Mouse (Mus musculus): ENCODE measurements around the gene Tmem127.

DNA sequence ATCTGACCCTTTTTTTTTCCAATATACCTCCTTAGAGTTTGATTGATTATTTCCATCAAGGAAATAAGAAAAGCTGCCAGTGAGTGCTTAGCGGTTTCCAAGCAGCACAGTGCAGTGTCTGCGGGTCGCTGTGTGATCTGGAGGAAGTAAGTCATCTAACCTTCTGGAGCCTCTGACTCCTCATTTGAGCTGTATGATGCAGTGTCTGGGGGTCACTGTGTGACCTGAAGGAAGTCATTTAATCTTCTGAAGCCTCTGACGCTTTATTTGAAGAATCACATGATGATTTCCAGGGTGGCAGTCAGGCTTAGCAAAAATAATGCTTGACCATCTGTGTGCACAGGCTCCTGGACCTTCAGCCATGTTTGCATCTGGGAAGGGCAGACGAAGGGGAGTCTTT, 5.1 kb downstream of the Tmem127 start:
- no peak for TF ChIP-seq CTCF (IDR thresholded peaks at IDR 0.05; ENCODE audit: low read depth, low read length)
- no peak for TF ChIP-seq POLR2A (IDR thresholded peaks at IDR 0.05; ENCODE audit: borderline replicate concordance, low read depth, low read length)
